Mouse (Mus musculus): ENCODE measurements at regions not wholly inside any gene's neighbourhood (a gene's known extent, or its start where the extent isn't known, plus 50 kb on each side); places are given as distances from the start of the nearest gene placed in this dataset.

DNA sequence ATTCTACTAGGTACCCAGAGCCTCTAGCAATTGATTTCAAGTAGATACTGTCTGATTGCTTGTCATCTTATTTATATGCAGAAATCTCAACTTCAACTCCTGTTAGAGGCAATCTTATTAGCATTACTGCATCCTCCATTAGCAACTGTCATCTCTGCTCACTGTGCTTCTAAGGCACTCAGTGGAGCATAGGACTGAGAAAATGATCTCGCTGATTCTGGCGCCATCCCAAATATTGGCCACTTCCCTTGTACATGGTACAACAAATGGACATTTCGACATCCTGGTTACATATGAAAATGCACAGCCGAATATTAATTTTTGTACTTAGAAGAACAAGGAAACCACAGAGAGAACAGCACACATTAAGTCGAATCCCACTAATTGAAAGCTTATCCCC lies 329.7 kb upstream of the G2e3 start:
- TF ChIP-seq CTCF (IDR thresholded peaks at IDR 0.05; ENCODE audit: low read depth) = no peak
- TF ChIP-seq EP300 (IDR thresholded peaks at IDR 0.05; ENCODE audit: low read depth) = no peak

Measured in liver, embryonic 14.5 days (tissue).